Mouse (Mus musculus): ENCODE data around the gene Thpo. TPM values are rescaled to one million over a fixed set of nuclear protein-coding genes. Genes with fewer than 3 reads are reported as not detected.

Gene Thpo
- polyA plus RNA-seq, 1 experiment from 2014 or later, result 1.2 TPM

DNA sequence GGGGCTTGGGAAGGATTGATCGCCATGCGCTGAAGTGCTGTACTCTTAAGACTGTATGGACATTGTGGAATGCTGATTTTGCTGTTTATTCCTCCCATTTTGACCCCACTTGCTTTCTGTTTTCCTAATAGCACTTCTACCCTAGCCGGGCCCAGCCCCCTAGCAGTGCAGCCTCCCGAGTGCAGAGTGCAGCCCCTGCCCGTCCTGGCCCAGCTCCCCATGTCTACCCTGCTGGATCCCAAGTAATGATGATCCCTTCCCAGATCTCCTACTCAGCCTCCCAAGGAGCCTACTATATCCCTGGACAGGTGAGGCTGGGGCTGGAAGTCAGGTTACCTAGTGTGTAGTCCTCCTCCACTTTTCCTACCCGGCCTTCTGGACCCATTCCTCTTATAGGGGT is 59.1 kb downstream of the Thpo start:
- H3K4me2 ChIP-seq, result peak overlapping the region; percentile 96; the same call in 1 of the 2 replicates

More for the DNA sequence above, 59.1 kb downstream of the Thpo start:
- no peak for ATAC-seq (replicated peaks; ENCODE audit: low FRiP score)
- Histone ChIP-seq H3K9ac (no peak overlapping the region), H3K9me3 (replicated peaks) (no peaks in the 10 kb centered on the region), H3K4me3 (replicated peaks) (peak overlapping the region; percentile 97; the same call in 1 of the 2 replicates), H3K36me3 (peaks cover 59% of the 10 kb centered on the region), H3K27me3 (no peaks in the 10 kb centered on the region), H3K27ac (no peak overlapping the region), H3K4me1 (peaks cover 33% of the 10 kb centered on the region)
- WGBS, result 84% methylated on average over 6 of the region's 6 CpGs

Other genes starting within 250 kb of the Thpo start
- 108 and 121 TPM in 2 replicates for gene Eif2b5, start 235.7 kb downstream of the Thpo start, polyA plus RNA-seq (2015; fragmentation: Nextera tagmentation; extraction: Ambion mirVana)
- gene Dvl3, start 217.5 kb downstream of the Thpo start, polyA plus RNA-seq (2015; fragmentation: Nextera tagmentation; extraction: Ambion mirVana), result 25.0 and 27.9 TPM in 2 replicates
- gene Ap2m1, start 199.0 kb downstream of the Thpo start, polyA plus RNA-seq (2015; fragmentation: Nextera tagmentation; extraction: Ambion mirVana), result 633 and 651 TPM in 2 replicates
- gene Abcf3, start 185.9 kb downstream of the Thpo start, polyA plus RNA-seq (2015; fragmentation: Nextera tagmentation; extraction: Ambion mirVana), result 52.6 and 64.5 TPM in 2 replicates
- 1.6 and 1.7 TPM in 2 replicates for gene Vwa5b2, start 145.0 kb downstream of the Thpo start, polyA plus RNA-seq (2015; fragmentation: Nextera tagmentation; extraction: Ambion mirVana)
- 32.4 TPM in 2 replicates for gene Eef1akmt4, start 122.9 kb downstream of the Thpo start, polyA plus RNA-seq (2015; fragmentation: Nextera tagmentation; extraction: Ambion mirVana)
- gene Gm49333, start 122.9 kb downstream of the Thpo start, polyA plus RNA-seq (2015; fragmentation: Nextera tagmentation; extraction: Ambion mirVana), result not detected in 2 replicates
- 42.6 and 43.8 TPM in 2 replicates for gene Alg3, start 122.8 kb downstream of the Thpo start, polyA plus RNA-seq (2015; fragmentation: Nextera tagmentation; extraction: Ambion mirVana)
- 1.4 and 1.5 TPM in 2 replicates for gene Camk2n2, start 113.2 kb downstream of the Thpo start, polyA plus RNA-seq (2015; fragmentation: Nextera tagmentation; extraction: Ambion mirVana)
- 4.0 TPM in 2 replicates for gene Ece2, start 104.7 kb downstream of the Thpo start, polyA plus RNA-seq (2015; fragmentation: Nextera tagmentation; extraction: Ambion mirVana)
- gene Psmd2, start 82.9 kb downstream of the Thpo start, polyA plus RNA-seq (2015; fragmentation: Nextera tagmentation; extraction: Ambion mirVana), result 330 and 353 TPM in 2 replicates
- 187 and 208 TPM in 2 replicates for gene Eif4g1, start 66.2 kb downstream of the Thpo start, polyA plus RNA-seq (2015; fragmentation: Nextera tagmentation; extraction: Ambion mirVana)
- 6.4 and 6.7 TPM in 2 replicates for gene Fam131a, start 41.3 kb downstream of the Thpo start, polyA plus RNA-seq (2015; fragmentation: Nextera tagmentation; extraction: Ambion mirVana)
- 116 and 120 TPM in 2 replicates for gene Polr2h, start 16.8 kb downstream of the Thpo start, polyA plus RNA-seq (2015; fragmentation: Nextera tagmentation; extraction: Ambion mirVana)
- 16.3 and 20.1 TPM in 2 replicates for gene Clcn2, start 16.8 kb downstream of the Thpo start, polyA plus RNA-seq (2015; fragmentation: Nextera tagmentation; extraction: Ambion mirVana)
- 4.6 and 7.4 TPM in 2 replicates for gene Chrd, start 1.4 kb downstream of the Thpo start, polyA plus RNA-seq (2015; fragmentation: Nextera tagmentation; extraction: Ambion mirVana)

Measured in kidney, embryonic 15.5 days (tissue).